Mouse (Mus musculus): ENCODE results near the gene Med21.
A peak's percentile ranks its signal among the peaks of the same experiment; 100 is the strongest.

The Med21 gene

GRCm38 (mm10) chr6:146678136-146679070 lies 36.1 kb downstream of the Med21 start:
- no peak for DNase-seq

- no peak for DNase-seq
Observed at GRCm38 (mm10) chr6:146683881-146684280, 41.5 kb downstream of the Med21 start.

- peak; percentile 38 to 44 for DNase-seq
Observed at GRCm38 (mm10) chr6:146685781-146686308, 43.5 kb downstream of the Med21 start.

GRCm38 (mm10) chr6:146686463-146687196 lies 44.3 kb downstream of the Med21 start:
- no peak for DNase-seq

- no peak for DNase-seq
Observed at GRCm38 (mm10) chr6:146688010-146688409, 45.7 kb downstream of the Med21 start.

- DNase-seq, result no peak
Observed at GRCm38 (mm10) chr6:146688861-146689260, 46.5 kb downstream of the Med21 start.

- DNase-seq, result no peak
Observed at GRCm38 (mm10) chr6:146697767-146698166, 55.4 kb downstream of the Med21 start.

GRCm38 (mm10) chr6:146698376-146698775 lies 56.0 kb downstream of the Med21 start:
- DNase-seq, result no peak
